Mouse (Mus musculus): ENCODE data around the gene Cpne4.

- no peak for TF ChIP-seq CTCF (IDR thresholded peaks at IDR 0.05; ENCODE audit: extremely low read depth, insufficient read length, insufficient replicate concordance, low read depth, low read length)
- no peak for TF ChIP-seq POLR2A (IDR thresholded peaks at IDR 0.05; ENCODE audit: low read depth, low read length)
These were observed 318.7 kb downstream of the Cpne4 start for GRCm38 (mm10) chr9:104865830-104866229.
